Mouse (Mus musculus): ENCODE measurements around the gene Vps72.
"Not testable (repeated sequence)": the region's sequence is repeated elsewhere in the genome, so short reads cannot be mapped to it uniquely, and the experiment has no call there.

Vps72 gene

GRCm38 (mm10) chr3:95110911-95111726 lies at the start of gene Vps72:
Gene Vps72 (plus strand): TSS chr3:95111022.
- peak; percentile 77 for DNase-seq (ENCODE audit: low spot score)

GRCm38 (mm10) chr3:95063741-95064140 lies 47.1 kb upstream of the Vps72 start:
- DNase-seq (ENCODE audit: low spot score) = no peak

GRCm38 (mm10) chr3:95065553-95065952 lies 45.3 kb upstream of the Vps72 start:
- DNase-seq (ENCODE audit: low spot score) = no peak

GRCm38 (mm10) chr3:95066095-95066494 lies 44.7 kb upstream of the Vps72 start:
- no peak for DNase-seq (ENCODE audit: low spot score)

- DNase-seq (ENCODE audit: low spot score) = no peak
Observed at GRCm38 (mm10) chr3:95066570-95066969, 44.3 kb upstream of the Vps72 start.

GRCm38 (mm10) chr3:95071606-95072005 lies 39.2 kb upstream of the Vps72 start:
- no peak for DNase-seq (ENCODE audit: low spot score)

- no peak for DNase-seq (ENCODE audit: low spot score)
Observed at GRCm38 (mm10) chr3:95088071-95088470, 22.8 kb upstream of the Vps72 start.

GRCm38 (mm10) chr3:95100854-95101253 lies 10.0 kb upstream of the Vps72 start:
- DNase-seq (ENCODE audit: low spot score) = no peak

- DNase-seq (ENCODE audit: low spot score) = no peak
Observed at GRCm38 (mm10) chr3:95105121-95105520, 5.7 kb upstream of the Vps72 start.

GRCm38 (mm10) chr3:95105586-95106337 lies 5.1 kb upstream of the Vps72 start:
- peak; percentile 38 for DNase-seq (ENCODE audit: low spot score)

- peak; percentile 99 for DNase-seq (ENCODE audit: low spot score)
Observed at GRCm38 (mm10) chr3:95106338-95107117, 4.3 kb upstream of the Vps72 start, which contains the start of gene Pip5k1a. Gene Pip5k1a (minus strand): TSS chr3:95106930.

- DNase-seq (ENCODE audit: low spot score) = not testable (repeated sequence)
Observed at GRCm38 (mm10) chr3:95107308-95107707, 3.5 kb upstream of the Vps72 start.

- no peak for DNase-seq (ENCODE audit: low spot score)
Observed at GRCm38 (mm10) chr3:95107898-95108297, 2.9 kb upstream of the Vps72 start.

GRCm38 (mm10) chr3:95112760-95113159 lies 1.9 kb downstream of the Vps72 start:
- DNase-seq (ENCODE audit: low spot score) = no peak

GRCm38 (mm10) chr3:95117751-95118150 lies 6.9 kb downstream of the Vps72 start:
- no peak for DNase-seq (ENCODE audit: low spot score)

GRCm38 (mm10) chr3:95121580-95121979 lies 10.8 kb downstream of the Vps72 start:
- DNase-seq (ENCODE audit: low spot score) = no peak

- no peak for DNase-seq (ENCODE audit: low spot score)
Observed at GRCm38 (mm10) chr3:95124246-95124645, 13.4 kb downstream of the Vps72 start, which contains the start of gene Tmod4. Gene Tmod4 (plus strand): TSS chr3:95124476.

GRCm38 (mm10) chr3:95124972-95125371 lies 14.2 kb downstream of the Vps72 start:
- DNase-seq (ENCODE audit: low spot score) = no peak

GRCm38 (mm10) chr3:95129226-95129651 lies 18.4 kb downstream of the Vps72 start:
- no peak for DNase-seq (ENCODE audit: low spot score)

- DNase-seq (ENCODE audit: low spot score) = no peak
Observed at GRCm38 (mm10) chr3:95130081-95130480, 19.3 kb downstream of the Vps72 start.

- DNase-seq (ENCODE audit: low spot score) = not testable (repeated sequence)
Observed at GRCm38 (mm10) chr3:95132389-95132788, 21.6 kb downstream of the Vps72 start.

GRCm38 (mm10) chr3:95133176-95133575 lies 22.4 kb downstream of the Vps72 start:
- DNase-seq (ENCODE audit: low spot score) = no peak
